8 mouse cellular contexts compared by ENCODE assay signal in genomic region chr5:120511643-120512220, GRCm38 (mm10). TPM values are rescaled to one million over a fixed set of nuclear protein-coding genes. Genes with fewer than 3 reads are reported as not detected.
A peak's percentile ranks its signal among the peaks of the same experiment; 100 is the strongest.
DNase-seq lines count a peak whose midpoint lies in the region; ATAC-seq and TF ChIP-seq lines count a peak whose summit lies in the region.

No protein-coding gene starts in this region.

- no peaks in the 10 kb centered on the region for H3K36me3 ChIP-seq in forebrain, postnatal 0 days (ENCODE audit: insufficient read depth)
- no peaks in the 10 kb centered on the region for H3K36me3 ChIP-seq in hindbrain, postnatal 0 days (ENCODE audit: insufficient read depth, low read length)
- no peaks in the 10 kb centered on the region for H3K36me3 ChIP-seq in lung, embryonic 16.5 days (ENCODE audit: control insufficient read depth, insufficient read depth, low read length)
- H3K36me3 ChIP-seq in stomach, embryonic 15.5 days = no peaks in the 10 kb centered on the region

- H3K4me1 ChIP-seq in forebrain, postnatal 0 days (ENCODE audit: insufficient read depth) = peaks cover 3% of the 10 kb centered on the region; the same call in 1 of the 2 replicates
- H3K4me1 ChIP-seq in hindbrain, postnatal 0 days (ENCODE audit: insufficient read depth, low read length) = no peaks in the 10 kb centered on the region
- peaks cover 34% of the 10 kb centered on the region for H3K4me1 ChIP-seq in lung, embryonic 16.5 days (replicated peaks; ENCODE audit: control insufficient read depth, insufficient read depth, low read length)
- peaks cover 34% of the 10 kb centered on the region for H3K4me1 ChIP-seq in stomach, embryonic 15.5 days

- H3K27me3 ChIP-seq in forebrain, postnatal 0 days (ENCODE audit: insufficient read depth, low read length) = peaks cover 10% of the 10 kb centered on the region
- H3K27me3 ChIP-seq in hindbrain, postnatal 0 days (ENCODE audit: insufficient read depth, low read length) = no peaks in the 10 kb centered on the region
- H3K27me3 ChIP-seq in lung, embryonic 16.5 days (ENCODE audit: control insufficient read depth, insufficient read depth, low read depth, low read length) = no peaks in the 10 kb centered on the region
- H3K27me3 ChIP-seq in stomach, embryonic 15.5 days (replicated peaks) = no peaks in the 10 kb centered on the region

- no peak overlapping the region for H3K27ac ChIP-seq in forebrain, postnatal 0 days (ENCODE audit: low read depth, low read length)
- no peak overlapping the region for H3K27ac ChIP-seq in hindbrain, postnatal 0 days
- H3K27ac ChIP-seq in lung, embryonic 16.5 days (ENCODE audit: low read length) = no peak overlapping the region
- H3K27ac ChIP-seq in stomach, embryonic 15.5 days = no peak overlapping the region

- no peak for TF ChIP-seq CTCF in forebrain, postnatal 0 days (IDR thresholded peaks at IDR 0.05; ENCODE audit: low read depth)
- no peak for TF ChIP-seq CTCF in hindbrain, postnatal 0 days (IDR thresholded peaks at IDR 0.05; ENCODE audit: low read depth)

- H3K9me3 ChIP-seq in forebrain, postnatal 0 days (ENCODE audit: low read length) = no peaks in the 10 kb centered on the region
- no peaks in the 10 kb centered on the region for H3K9me3 ChIP-seq in hindbrain, postnatal 0 days (ENCODE audit: low read length)
- no peaks in the 10 kb centered on the region for H3K9me3 ChIP-seq in lung, embryonic 16.5 days (ENCODE audit: control insufficient read depth, low read length)
- H3K9me3 ChIP-seq in stomach, embryonic 15.5 days = no peaks in the 10 kb centered on the region

- peak overlapping the region; percentile 28; the same call in 1 of the 2 replicates for H3K9ac ChIP-seq in forebrain, postnatal 0 days
- no peak overlapping the region for H3K9ac ChIP-seq in hindbrain, postnatal 0 days (replicated peaks; ENCODE audit: low read length)
- H3K9ac ChIP-seq in lung, embryonic 16.5 days (ENCODE audit: low read length) = peak overlapping the region; percentile 73
- peak overlapping the region; percentile 8; the same call in 1 of the 2 replicates for H3K9ac ChIP-seq in stomach, embryonic 15.5 days

- peak overlapping the region; percentile 65 for H3K4me2 ChIP-seq in forebrain, postnatal 0 days (ENCODE audit: low read depth)
- H3K4me2 ChIP-seq in hindbrain, postnatal 0 days (ENCODE audit: low read depth, low read length) = peak overlapping the region; percentile 72
- peak overlapping the region; percentile 91 for H3K4me2 ChIP-seq in lung, embryonic 16.5 days (ENCODE audit: low read depth, low read length)
- peak overlapping the region; percentile 67 for H3K4me2 ChIP-seq in stomach, embryonic 15.5 days

- ATAC-seq in forebrain, postnatal 0 days = no peak
- ATAC-seq in hindbrain, postnatal 0 days = no peak
- ATAC-seq in lung, embryonic 16.5 days (ENCODE audit: low read depth) = no peak; the same call in 1 of the 2 replicates
- ATAC-seq in stomach, embryonic 15.5 days (ENCODE audit: insufficient read depth, low FRiP score, low read depth) = no peak

- peak; percentile 16 for DNase-seq in urinary bladder, postnatal 25 days (ENCODE audit: low spot score)
- DNase-seq in urinary bladder, postnatal 10 days (ENCODE audit: low spot score) = no peak
- DNase-seq in forebrain, postnatal 0 days = no peak
- no peak for DNase-seq in hindbrain, postnatal 0 days (ENCODE audit: low spot score)
- no peak for DNase-seq in T-cell, adult 2 months (ENCODE audit: low spot score)
- DNase-seq in frontal cortex, postnatal 10 days (ENCODE audit: low spot score in 2 of 2) = no peak

- peak overlapping the region; percentile 42 for H3K4me3 ChIP-seq in forebrain, postnatal 0 days (ENCODE audit: low read depth, low read length)
- peak overlapping the region; percentile 42 for H3K4me3 ChIP-seq in hindbrain, postnatal 0 days (ENCODE audit: low read length)
- H3K4me3 ChIP-seq in lung, embryonic 16.5 days (ENCODE audit: low read length) = peak overlapping the region; percentile 67
- H3K4me3 ChIP-seq in stomach, embryonic 15.5 days (replicated peaks) = peak overlapping the region; percentile 52

- 27% methylated on average over 14 of the region's 14 CpGs for WGBS in forebrain, postnatal 0 days
- 35% methylated on average over 14 of the region's 14 CpGs for WGBS in hindbrain, postnatal 0 days
- 18% methylated on average over 14 of the region's 14 CpGs for WGBS in lung, embryonic 16.5 days
- WGBS in stomach, embryonic 15.5 days = 19% methylated on average over 14 of the region's 14 CpGs

RNA-seq across cellular contexts. Expression of gene Slc8b1, which starts 0.8 kb away (rescaled TPM):
- total RNA-seq in forebrain, postnatal 0 days (2014; rRNA removed) = 2.5 and 4.9 TPM in 2 replicates
- 1.6 and 2.0 TPM in 2 replicates for polyA plus RNA-seq in forebrain, postnatal 0 days (2015; fragmentation: Nextera tagmentation; extraction: Ambion mirVana)
- total RNA-seq in hindbrain, postnatal 0 days (2014; rRNA removed) = 3.7 and 4.0 TPM in 2 replicates
- polyA plus RNA-seq in hindbrain, postnatal 0 days (2015; fragmentation: Nextera tagmentation; extraction: Ambion mirVana) = 2.5 and 2.7 TPM in 2 replicates
- polyA plus RNA-seq in lung, embryonic 16.5 days (2015; fragmentation: Nextera tagmentation; extraction: Ambion mirVana) = 8.5 and 8.6 TPM in 2 replicates
- 6.2 and 8.3 TPM in 2 replicates for polyA plus RNA-seq in stomach, embryonic 15.5 days (2015; fragmentation: Nextera tagmentation; extraction: Ambion mirVana)

RNA-seq across cellular contexts. Expression of gene Plbd2, which starts 8.3 kb away (rescaled TPM):
- total RNA-seq in forebrain, postnatal 0 days (2014; rRNA removed) = 19.5 and 23.7 TPM in 2 replicates
- 33.5 and 39.4 TPM in 2 replicates for polyA plus RNA-seq in forebrain, postnatal 0 days (2015; fragmentation: Nextera tagmentation; extraction: Ambion mirVana)
- 32.0 and 35.2 TPM in 2 replicates for total RNA-seq in hindbrain, postnatal 0 days (2014; rRNA removed)
- polyA plus RNA-seq in hindbrain, postnatal 0 days (2015; fragmentation: Nextera tagmentation; extraction: Ambion mirVana) = 49.9 and 53.9 TPM in 2 replicates
- 48.8 and 50.5 TPM in 2 replicates for polyA plus RNA-seq in lung, embryonic 16.5 days (2015; fragmentation: Nextera tagmentation; extraction: Ambion mirVana)
- polyA plus RNA-seq in stomach, embryonic 15.5 days (2015; fragmentation: Nextera tagmentation; extraction: Ambion mirVana) = 51.5 and 53.5 TPM in 2 replicates

RNA-seq across cellular contexts. Expression of gene Sds, which starts 35.4 kb away (rescaled TPM):
- total RNA-seq in forebrain, postnatal 0 days (2014; rRNA removed) = not detected in 2 replicates
- not detected in 2 replicates for polyA plus RNA-seq in forebrain, postnatal 0 days (2015; fragmentation: Nextera tagmentation; extraction: Ambion mirVana)
- total RNA-seq in hindbrain, postnatal 0 days (2014; rRNA removed) = 0.50 TPM in 1 of 2 replicates, not detected in the other
- 0.20 and 0.59 TPM in 2 replicates for polyA plus RNA-seq in hindbrain, postnatal 0 days (2015; fragmentation: Nextera tagmentation; extraction: Ambion mirVana)
- polyA plus RNA-seq in lung, embryonic 16.5 days (2015; fragmentation: Nextera tagmentation; extraction: Ambion mirVana) = 0.26 TPM in 1 of 2 replicates, not detected in the other
- polyA plus RNA-seq in stomach, embryonic 15.5 days (2015; fragmentation: Nextera tagmentation; extraction: Ambion mirVana) = 0.36 and 0.52 TPM in 2 replicates

RNA-seq across cellular contexts. Expression of gene Sdsl, which starts 39.1 kb away (rescaled TPM):
- 1.3 and 3.0 TPM in 2 replicates for total RNA-seq in forebrain, postnatal 0 days (2014; rRNA removed)
- 2.3 and 3.1 TPM in 2 replicates for polyA plus RNA-seq in forebrain, postnatal 0 days (2015; fragmentation: Nextera tagmentation; extraction: Ambion mirVana)
- total RNA-seq in hindbrain, postnatal 0 days (2014; rRNA removed) = 4.6 and 6.0 TPM in 2 replicates
- polyA plus RNA-seq in hindbrain, postnatal 0 days (2015; fragmentation: Nextera tagmentation; extraction: Ambion mirVana) = 7.8 and 8.1 TPM in 2 replicates
- polyA plus RNA-seq in lung, embryonic 16.5 days (2015; fragmentation: Nextera tagmentation; extraction: Ambion mirVana) = 7.7 and 8.1 TPM in 2 replicates
- 15.9 and 19.4 TPM in 2 replicates for polyA plus RNA-seq in stomach, embryonic 15.5 days (2015; fragmentation: Nextera tagmentation; extraction: Ambion mirVana)
